Mouse (Mus musculus) heart, postnatal 36 days (tissue): ENCODE measurements around the gene Clic4. TPM values are rescaled to one million over a fixed set of nuclear protein-coding genes. Genes with fewer than 3 reads are reported as not detected.

Experiments used
- DNase-seq, 2 experiments: peaks; one replicate each; pipeline ENCODE4 v3.0.0; 2021 to 2022
- intact Hi-C: fragments of 180-260 bp; cut with DNase I; formaldehyde crosslinking; loops from one replicate; pipeline ENCODE4 v1.15.1; 2025
- total RNA-seq, 2 experiments: library from RNA; stranded (reverse); gene quantifications; 2 replicates each; pipeline ENCODE4 v1.2.3; 2021

The Clic4 gene
- 100 to 1,000 TPM; 241 to 254 TPM for total RNA-seq

DNA sequence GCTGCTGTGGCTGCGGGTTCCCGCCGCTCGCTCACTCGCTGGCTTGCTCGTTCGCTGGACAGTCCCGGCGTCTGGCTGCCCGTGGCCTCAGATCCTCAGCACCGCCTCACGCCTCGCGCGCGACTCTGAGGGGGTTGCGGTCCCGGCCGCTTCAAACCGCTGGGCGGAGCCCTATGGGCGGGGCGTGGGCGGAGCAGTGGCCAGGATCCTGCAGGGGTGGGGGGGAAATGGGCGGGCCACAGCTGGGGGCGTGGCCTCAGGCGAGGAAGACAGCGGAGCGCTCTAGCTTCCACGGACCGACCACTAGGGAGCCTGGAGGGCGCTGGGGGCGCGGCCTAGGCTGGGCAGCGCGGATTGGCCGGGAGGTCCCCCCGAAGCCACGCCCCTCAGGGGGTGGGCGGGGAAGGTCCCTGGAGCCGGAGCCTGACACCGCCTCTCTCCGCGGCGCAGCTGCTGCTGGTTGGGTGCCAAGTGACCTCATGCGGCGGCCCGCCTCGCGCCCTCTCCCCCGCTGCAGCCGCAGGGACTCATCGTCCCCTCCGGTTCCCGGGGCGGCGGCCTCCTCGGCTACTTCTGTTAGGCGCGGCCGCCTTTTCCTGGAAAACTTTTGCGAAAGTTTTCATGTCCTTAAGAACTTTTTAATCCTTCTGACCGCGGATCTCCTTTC, at the start of gene Clic4:
Gene Clic4 (minus strand): TSS at position 175 of the 667 bp plus-strand sequence.
- peak; percentile 100 for DNase-seq
- intact Hi-C loops: loop anchor here (2.0 kb wide), 1 partner anchor 40 kb away; no protein-coding TSS in a partner anchor

DNA sequence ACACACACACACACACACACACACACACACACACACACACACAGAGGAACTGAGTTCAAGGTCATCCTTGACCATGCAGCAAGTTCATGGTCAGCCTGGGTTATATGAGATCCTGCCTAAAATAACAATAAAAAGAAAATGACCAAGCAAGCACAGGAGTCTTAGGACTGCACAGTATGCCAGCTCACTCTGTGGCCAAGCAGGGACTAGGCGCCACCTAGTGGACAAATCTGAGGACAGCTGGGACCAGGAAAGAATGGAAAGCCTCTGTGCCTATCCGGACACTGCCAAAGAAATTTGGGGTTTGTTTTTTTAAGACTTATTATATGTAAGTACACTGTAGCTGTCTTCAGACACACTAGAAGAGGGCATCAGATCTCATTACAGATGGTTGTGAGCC, 45.4 kb upstream of the Clic4 start:
- DNase-seq: peak; percentile 78 to 80
- intact Hi-C loops: loop anchor here (1.0 to 5.0 kb wide), 2 partner anchors 99 to 371 kb away; no protein-coding TSS in a partner anchor

DNA sequence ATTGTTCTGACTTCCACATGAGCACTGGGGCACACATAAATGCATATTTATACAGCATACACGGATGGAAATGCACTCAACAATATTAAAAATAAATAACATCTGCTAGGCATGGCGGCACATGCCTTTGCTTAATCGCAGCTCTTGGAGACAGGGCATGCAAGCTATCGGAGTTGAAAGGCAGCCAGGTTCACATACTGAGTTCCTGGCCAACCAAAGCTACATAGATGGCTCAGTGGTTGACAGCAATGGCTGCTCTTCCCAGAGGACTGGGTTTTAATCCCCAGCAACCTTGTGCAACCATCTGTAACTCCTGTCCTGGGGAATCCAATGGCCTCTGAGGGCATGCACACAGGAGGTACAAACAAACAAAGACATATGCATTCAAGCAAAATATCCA, 44.9 kb upstream of the Clic4 start:
- intact Hi-C loops: loop anchor here (5.0 kb wide), 1 partner anchor 370 kb away; no protein-coding TSS in a partner anchor
- DNase-seq: peak; percentile 19 to 44

DNA sequence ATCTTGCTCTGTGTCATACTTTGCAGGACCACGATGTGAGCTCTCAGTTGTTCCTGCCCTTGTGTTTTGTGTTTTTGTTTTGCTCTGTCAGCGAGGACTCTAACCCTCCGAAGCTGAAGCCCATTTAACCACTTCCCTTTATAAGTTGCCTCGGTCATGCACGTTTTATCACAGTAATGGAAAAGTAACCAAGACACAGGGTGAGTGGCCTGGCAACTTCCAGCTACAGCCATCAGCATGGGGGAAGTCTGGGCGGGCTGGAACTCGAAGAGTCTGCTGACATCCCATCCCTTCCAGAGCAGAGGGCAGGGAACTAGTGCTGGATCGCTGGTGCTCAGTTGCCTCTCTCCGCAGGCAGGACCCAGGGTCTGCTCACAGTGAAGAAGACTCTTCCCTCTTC, 42.7 kb upstream of the Clic4 start:
- intact Hi-C loops: loop anchor here (5.0 kb wide), 1 partner anchor 368 kb away; no protein-coding TSS in a partner anchor

DNA sequence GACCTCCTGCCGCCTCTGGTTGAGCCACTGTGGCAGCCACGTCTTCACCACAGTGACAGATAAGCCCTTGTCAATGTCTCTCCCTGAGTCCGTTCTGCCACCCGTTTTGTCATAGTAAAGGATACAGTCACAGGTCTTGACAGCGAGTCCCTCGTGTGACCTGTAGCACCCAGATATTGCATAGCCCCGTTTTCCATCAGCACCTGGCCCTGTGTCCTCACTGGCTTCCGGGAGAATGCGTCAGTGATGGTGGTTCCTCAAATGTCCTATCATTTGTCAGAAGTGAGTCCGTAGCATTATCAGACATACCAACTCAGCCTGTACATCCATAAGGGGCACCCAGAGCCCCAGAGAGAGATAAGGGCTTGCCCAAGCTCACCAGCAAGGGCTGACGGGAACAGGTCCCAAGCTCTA, 41.8 kb upstream of the Clic4 start:
- intact Hi-C loops: no loop called here
- DNase-seq: peak in 1 of 2 experiments; percentile 23

More for the DNA sequence above, 42.7 kb upstream of the Clic4 start:
- no peak for DNase-seq

DNA sequence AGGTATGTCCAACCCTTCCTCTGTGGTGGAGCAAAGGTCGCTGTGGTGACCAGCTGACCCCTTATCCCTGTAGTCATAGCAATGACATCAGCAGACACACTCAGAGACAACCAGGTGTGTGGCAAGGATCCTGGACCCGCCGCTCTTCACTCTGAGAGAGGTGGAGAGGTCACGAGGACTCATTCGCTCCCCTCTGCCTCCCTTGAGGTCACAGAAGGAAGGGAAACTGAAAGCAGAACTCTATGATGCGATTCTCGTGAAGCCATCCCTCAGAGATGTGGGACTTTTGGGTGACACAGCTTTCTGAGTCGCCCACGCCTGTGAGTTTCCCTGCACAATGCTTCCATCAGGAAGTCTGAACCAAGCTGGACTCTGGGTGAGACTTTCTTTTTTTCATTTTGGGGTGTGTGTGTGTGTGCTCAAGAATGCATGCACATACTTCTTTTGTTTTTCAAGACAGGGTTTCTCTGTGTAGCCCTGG, 41.2 kb upstream of the Clic4 start:
- peak; percentile 51 to 67 for DNase-seq
- intact Hi-C loops: loop anchor here (2.0 kb wide), 1 partner anchor 41 kb away; the partner anchor contains the start of gene Clic4

DNA sequence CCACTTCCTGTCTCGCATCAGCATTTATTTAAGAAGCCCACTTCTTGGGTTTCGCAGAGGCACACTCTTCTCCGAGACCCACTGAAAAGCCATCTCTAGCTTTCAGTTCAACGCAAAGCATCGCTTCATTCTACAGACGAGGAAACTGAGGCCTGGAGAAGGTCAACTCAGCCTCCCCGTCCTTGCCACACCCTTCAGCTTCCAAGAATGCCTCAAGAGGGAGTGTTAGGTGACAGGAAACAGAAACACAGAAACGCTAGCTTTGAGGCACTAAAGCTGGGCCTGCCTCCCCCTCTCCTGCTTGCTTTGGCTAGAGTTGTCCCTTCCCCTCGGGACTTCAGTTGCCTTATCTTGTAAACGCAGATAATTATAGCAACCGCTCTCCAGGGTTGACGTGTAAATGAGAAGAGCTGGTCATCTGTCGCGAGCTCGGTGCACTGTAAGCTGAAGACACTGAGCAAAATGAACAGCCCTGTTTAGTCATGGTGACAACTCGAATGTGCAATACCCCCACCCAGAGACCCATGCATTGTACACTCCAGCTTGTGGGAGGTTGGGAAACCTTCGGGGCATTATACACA, 40.6 kb upstream of the Clic4 start:
- peak; percentile 57 to 78 for DNase-seq
- intact Hi-C loops: loop anchor here (2.0 kb wide), 1 partner anchor 40 kb away; the partner anchor contains the start of gene Clic4

DNA sequence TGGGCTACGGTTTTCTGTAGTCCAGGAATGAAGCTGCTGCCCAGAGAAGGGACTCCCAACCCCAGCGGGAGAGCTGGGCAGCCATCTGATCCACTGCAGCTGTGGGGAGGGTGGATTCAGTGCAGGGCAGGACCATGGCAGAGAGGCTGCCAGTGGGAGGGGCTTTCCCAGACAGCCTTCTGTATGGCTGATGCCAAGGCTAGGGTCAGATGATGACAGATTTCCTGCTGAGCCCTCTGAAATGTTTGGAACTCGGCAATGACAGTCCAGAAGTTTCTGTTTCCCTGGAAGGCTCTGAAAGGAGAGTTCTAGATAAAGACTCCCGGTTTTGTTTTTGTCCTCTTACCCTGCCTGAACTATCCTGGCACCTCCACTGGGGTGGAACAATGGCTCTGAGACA, 40.1 kb upstream of the Clic4 start:
- DNase-seq: peak in 1 of 2 experiments; percentile 72
- intact Hi-C loops: loop anchor here (2.0 kb wide), 1 partner anchor 40 kb away; the partner anchor contains the start of gene Clic4

DNA sequence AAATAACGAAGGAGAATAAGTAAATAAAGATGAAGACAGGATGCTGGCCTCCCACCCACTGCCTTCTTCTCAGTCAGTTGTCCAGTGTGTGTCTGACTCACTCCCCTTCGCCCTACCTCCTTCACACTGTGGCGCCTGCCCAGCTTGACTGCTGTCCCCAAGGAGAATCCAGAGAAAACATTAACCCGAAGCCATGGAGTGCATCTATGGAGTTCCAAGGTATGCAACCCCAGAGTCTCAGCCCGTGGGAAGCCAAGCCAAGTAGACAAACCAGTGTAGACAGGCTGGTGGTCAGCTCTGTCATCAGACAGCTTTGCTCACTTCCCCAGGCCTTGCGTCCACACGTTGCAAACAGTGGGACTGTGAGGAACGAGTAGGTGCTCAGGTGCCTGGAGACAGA, 37.8 kb upstream of the Clic4 start:
- intact Hi-C loops: no loop called here
- DNase-seq: no peak

DNA sequence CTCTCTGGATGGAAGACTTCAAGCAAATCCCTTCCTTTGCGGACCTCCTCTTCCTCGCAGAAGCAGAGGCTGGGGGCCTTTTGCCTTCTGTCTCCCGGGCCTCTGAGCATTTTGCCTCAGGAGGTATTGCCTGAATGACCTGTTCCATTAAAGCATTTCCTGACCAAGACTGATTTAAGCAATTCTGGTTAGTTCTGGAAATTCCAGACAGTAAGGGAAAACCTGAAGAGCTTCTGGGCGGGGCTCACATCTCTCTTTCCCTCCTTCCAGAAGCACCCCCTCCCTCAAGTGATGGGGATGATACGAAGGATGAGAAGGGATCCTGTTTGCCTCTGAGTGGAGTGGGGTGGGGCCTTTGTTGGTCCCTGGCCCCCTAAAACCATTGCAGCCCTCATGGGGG, 37.1 kb upstream of the Clic4 start:
- intact Hi-C loops: no loop called here
- no peak for DNase-seq

DNA sequence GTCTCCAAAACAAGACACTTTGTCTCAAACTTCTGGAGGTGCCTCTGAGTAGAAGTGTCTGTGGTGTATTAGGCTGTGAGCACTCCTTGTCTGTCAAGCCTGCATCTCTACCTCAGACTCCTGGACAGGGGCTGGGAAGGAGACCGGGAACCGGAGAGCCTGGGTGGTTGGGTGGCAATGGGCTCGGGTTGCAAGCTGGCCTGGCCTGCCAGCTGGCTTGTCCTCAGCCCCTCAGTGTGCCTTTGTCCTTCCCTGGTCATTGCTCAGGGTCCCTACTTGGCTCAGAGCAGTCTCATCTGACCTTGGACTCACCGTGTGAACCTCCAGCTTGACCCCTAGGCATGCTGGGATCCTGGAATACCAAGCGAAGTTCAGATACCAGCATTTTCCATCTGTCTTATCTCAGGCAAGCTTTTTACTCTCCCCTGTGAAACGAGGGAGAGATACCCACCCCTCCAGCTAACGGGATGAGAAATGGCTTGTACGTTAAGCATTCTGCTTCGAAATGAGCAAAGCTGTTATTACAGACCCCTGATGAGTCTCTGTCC, 36.6 kb upstream of the Clic4 start:
- intact Hi-C loops: no loop called here
- DNase-seq: no peak

DNA sequence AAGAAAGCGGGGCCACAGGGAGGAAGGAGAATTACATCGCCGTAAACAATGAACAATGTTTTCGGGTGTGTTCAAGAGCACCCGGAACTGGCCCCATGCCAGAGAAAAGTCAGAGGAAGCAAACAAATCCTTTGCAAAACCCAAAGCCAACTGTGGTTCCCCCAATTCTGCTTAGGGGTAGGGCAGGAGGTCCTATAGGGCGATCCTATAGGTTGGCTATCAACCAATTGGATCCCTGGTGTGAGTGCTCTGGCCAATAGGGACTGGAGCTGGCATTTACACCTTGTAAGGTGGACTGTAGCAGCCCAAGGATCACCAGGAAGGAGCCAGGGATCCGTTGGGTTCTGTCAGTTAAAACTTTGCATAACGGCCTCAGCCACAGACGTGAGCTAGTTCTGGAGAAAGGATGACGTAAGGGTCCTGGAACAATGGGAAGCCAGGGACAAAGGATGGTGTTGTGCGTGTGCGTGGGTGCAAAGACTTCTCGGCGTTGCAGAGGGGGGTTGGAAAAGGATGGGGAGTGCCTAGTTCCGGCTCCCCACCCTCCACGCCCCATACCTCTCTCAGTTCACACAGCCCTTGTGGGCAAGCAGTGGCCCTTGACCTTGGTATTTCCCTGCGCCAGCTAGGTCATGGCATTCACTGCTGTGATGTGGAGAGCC, 34.5 kb upstream of the Clic4 start:
- DNase-seq: peak; percentile 53 to 54
- intact Hi-C loops: loop anchor here (2.0 kb wide), 1 partner anchor 20 kb away; no protein-coding TSS in a partner anchor

DNA sequence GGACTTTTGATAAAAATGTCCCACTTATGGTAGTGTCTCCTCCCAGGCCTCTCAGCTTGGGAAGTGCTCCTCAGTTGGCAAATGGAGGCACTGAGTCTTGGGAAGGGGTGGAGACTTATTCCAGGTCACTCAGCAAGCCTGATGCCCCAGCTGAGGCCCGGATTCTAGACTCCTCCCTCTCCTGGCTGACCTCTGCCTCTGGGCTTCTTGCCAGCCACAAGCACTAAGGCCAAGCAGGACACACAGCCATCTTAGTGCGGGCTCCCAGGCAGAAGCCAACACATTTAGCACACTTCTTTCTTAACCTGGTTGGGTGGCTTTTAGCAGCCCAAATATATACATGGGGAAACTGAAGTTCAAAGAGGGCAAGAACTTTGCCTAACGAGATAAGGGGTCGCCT, 33.9 kb upstream of the Clic4 start:
- intact Hi-C loops: loop anchor here (2.0 kb wide), 1 partner anchor 20 kb away; no protein-coding TSS in a partner anchor

DNA sequence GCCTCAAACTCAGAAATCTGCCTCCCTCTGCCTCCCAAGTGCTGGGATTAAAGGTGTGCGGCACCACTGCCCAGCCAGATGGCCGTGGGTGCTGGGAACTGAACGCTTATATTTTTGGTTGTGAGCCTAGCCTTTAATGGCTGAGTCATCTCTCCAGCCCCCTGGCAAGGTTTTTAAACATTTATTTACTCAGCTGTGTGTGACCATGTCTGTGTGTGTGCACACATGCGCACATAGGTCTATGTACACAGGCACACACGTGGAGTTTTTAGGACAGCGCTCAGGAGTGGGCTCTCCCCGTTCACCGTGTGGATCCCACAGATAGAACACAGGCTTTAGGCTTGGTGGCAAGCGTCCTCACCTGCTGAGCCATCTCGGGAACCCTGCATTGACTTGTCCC, 29.6 kb upstream of the Clic4 start:
- intact Hi-C loops: no loop called here
- no peak for DNase-seq

More for the DNA sequence above, 33.9 kb upstream of the Clic4 start:
- DNase-seq: peak; percentile 66 to 75

DNA sequence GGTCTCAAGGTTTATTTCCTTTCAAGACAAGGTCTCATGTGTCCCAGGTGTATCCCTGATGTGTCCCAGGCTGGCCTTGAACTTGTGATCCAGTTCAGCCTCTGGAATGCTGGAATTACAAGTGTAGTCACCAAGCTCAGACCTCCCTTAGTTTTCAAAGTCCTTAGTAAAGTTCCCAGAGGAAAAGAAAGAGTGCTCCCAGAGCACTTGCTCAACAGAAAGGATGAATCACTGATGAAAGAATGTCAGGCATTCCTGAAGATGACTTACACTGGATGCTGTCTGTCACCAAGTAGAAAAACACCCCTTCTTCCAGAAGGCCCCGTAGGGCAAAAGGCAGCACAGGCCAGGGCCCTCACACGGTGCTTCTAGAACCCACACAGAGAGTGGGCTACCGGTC, 28.6 kb upstream of the Clic4 start:
- intact Hi-C loops: no loop called here
- no peak for DNase-seq

DNA sequence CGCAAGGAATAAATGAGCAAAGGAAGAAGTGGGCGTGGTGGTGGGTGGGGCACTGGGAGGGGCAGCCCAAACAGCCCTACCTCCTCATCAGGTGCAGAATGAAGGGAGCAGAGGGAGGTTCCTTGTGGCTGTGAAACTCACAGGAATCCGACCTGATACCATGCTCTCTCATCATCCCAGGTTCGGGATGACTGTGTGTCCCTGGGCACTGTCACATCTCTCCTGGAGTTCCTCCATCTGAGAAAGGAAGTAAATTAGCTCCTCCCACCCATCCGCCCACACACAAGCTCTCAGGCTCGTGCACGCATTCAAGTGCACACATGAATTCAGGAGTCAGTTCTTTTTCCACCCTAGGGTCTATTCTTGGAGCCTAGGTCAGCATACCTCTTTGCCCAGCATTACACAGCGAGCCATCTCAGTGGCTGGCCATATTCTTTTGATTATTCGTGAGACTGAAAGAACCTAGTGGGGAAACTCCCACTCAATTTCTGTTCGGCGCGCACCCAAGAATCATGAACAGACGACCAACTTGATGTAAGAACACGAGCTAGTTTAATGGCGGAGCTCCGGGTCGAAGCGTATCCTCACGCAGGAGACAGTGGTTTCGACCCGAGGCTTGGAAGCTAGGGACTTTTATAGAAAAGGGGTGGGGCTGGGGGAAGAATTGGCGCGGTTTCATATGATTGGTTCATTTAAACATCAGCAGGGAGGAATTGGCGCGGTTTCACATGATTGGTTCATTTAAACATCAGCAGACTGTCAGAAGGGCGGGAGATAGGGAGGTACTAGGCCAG, 27.8 kb upstream of the Clic4 start:
- DNase-seq: no peak
- intact Hi-C loops: no loop called here

DNA sequence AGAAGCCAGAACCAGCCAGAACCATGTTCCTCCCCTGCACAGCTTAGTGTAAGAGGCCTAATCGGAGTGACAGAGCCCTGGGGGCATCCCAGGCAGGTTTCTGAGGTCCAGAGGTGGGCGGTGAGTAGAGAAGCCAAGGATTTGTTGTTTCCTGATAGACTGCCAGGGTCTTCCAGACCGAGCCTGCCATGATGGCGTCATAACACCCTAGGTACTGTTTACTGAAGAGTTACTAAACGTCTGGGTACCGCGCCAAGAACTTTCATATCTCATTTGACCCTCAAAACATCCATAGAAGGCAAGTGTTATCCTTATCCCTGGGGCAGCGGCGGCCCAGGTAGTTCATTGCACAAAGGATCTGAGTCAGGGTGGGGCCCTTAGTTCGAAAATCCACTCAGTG, 26.1 kb upstream of the Clic4 start:
- intact Hi-C loops: no loop called here
- DNase-seq: no peak

DNA sequence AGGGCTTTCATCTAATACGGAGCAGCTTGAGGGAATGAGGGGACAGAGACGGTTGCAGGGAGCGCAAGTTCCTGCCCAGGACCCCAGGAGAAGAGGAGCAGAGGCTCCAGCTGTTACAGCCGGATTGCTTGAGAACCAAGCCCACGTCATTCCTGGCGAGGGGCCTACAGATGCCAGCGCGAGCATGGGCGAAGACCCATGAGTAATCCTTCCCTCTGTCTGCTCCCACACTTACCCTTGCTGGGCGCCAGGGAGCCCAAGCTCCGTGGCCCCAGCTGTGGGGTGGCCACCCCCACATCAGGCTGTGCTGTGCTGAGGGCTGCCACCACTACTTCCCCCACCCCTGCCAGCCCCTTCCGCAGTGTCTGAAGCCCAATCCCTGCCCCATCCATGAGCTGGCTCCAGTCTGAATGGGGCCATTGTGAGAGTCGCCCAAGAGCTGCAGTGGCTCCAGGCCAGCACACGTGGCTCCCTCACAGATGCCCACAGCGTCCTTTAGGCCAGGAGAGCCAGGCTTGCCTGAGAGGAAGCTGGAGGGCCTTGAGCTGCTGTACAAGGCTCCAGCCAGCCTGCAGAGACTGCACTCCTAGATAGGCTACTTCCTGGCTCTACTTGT, 25.4 kb upstream of the Clic4 start:
- peak in 1 of 2 experiments; percentile 42 for DNase-seq

DNA sequence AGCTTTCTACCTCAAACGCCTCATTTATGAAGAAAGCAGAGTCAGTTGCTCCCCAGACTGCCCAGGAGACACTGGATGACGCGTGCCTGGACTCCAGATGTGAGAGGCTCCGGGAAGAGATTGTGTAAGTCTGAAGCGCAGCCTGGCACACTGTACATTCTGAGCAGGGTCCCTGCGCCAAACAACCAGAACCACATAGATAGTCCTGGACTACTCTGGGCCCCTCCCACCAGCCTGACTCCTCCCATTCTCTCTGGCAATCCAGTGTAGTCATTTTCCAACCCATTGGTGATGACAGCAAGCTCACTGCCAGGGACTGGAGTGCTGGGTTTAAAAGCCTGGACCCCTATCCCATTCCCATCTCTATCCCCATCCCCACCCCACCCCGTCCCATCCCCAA, 24.5 kb upstream of the Clic4 start:
- no peak for DNase-seq
- intact Hi-C loops: no loop called here

More for the DNA sequence above, 25.4 kb upstream of the Clic4 start:
- intact Hi-C loops: no loop called here
